Mouse (Mus musculus) retina, adult 2 months (tissue): ENCODE results near the gene Acad12.

Experiments used
- DNase-seq: peaks from one replicate; pipeline ENCODE4 v3.0.0-alpha.2; 2012; ENCODE audit warnings: low read depth, low spot score

Gene Acad12

GRCm38 (mm10) chr5:121583765-121584501, 34.8 kb downstream of the Acad12 start:
- no peak for DNase-seq

GRCm38 (mm10) chr5:121581945-121582344, 36.8 kb downstream of the Acad12 start:
- DNase-seq: no peak

- DNase-seq: no peak
Observed at GRCm38 (mm10) chr5:121576927-121577488, 41.7 kb downstream of the Acad12 start.

DNA sequence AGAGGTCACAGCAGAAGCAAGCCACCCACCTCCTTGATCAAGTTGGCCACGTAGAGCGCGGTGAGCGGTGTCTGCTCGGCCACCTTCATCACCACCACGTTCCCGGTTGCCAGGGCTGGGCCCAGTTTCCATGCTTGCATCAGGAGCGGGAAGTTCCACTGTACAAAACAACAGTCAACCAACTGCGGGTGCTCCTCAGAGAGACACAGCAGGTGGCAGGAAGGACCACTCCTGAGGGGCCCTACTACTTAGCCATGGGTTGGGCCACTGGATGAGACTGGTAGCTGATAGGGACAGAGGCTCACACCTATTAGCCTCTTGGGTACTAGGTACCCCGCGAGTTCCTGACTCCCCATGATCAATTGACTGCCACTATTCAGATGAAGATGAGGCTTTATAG, 42.9 kb downstream of the Acad12 start:
- no peak for DNase-seq

GRCm38 (mm10) chr5:121574145-121574544, 44.6 kb downstream of the Acad12 start:
- no peak for DNase-seq

DNA sequence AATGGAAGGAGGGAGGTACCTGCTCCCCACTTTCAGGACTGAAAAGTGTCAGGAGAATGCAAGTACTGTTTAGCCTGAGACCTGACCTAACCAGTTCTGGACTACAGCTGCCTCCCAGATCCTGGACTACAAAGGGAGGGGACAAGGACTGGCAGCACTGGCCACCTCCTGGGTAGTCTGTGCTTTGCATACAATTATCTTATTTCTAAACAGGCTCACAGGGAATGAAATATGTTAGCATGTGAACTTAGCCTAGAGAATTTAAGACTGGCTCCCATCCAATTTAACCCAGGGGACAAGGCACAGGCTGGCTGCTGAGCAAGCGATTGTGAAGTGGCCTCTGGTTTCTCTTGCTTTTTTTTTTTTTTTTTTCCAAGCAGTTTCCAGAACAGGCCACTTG, 48.0 kb downstream of the Acad12 start:
- no peak for DNase-seq

DNA sequence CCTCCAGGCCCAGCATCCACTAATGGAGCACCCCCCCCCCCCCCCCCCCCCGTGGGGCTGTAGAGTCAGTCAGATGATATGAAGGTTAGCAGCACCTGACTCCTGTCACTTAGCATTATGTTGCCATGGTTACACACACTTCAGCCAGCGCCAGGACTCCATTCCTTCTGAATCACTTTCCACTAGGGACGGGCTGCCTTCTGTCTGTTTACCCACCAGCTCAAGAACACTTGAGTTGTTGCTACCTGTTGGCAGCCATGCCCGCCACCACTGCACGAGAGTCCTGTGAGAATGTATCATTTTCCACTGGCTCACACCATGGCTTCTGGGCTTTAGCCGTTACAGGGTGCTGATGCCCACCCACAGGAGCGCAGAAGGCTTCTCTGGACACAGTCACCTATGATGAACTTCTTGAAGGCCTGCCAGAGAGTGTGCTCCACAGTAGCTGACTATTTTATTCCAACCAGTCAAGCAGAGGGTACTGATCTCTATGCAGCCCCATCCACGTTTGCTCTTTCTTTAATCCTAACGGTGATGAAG, 48.8 kb downstream of the Acad12 start:
- DNase-seq: no peak

- DNase-seq: no peak
Observed at GRCm38 (mm10) chr5:121566035-121566681, 52.6 kb downstream of the Acad12 start.

DNA sequence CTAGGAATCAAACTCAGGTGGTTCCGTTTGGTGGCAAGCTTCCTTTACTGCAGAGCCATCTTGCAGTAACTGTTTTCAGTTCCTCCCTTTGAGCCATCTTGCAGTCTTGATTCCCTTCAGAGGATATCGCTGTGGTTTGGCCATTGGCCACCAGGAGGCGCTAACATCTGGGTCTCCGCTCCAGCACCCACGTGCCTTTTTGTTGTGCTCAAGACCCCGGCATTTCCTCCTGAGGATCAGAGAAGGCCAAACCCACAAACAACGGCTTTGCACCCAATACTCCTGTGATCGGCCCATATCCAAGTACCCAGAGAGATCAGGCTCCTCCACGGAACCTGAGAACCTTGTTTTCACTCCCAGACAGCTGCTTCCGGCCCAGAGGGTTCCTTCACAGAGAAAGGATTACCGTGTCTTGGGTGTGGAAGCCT, 54.3 kb downstream of the Acad12 start:
- no peak for DNase-seq

DNA sequence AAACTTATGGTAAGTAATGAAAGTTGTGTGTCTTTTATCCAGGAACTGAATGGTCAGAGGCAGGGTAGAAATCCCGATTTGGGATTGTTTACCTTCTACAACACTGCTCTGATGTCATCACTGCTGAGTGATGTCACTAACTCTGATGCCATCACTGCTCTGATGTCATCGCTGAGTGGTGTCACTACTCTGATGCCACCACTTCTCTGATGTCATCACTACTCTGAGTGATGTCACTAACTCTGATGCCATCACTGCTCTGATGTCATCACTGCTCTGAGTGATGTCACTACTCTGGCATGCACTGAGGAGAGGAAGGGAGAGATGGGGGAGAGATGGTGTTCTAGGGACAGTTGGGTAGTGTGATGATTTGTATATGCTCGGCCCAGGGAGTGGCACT, 56.3 kb downstream of the Acad12 start:
- no peak for DNase-seq

GRCm38 (mm10) chr5:121549196-121549595, 69.5 kb downstream of the Acad12 start:
- no peak for DNase-seq

DNA sequence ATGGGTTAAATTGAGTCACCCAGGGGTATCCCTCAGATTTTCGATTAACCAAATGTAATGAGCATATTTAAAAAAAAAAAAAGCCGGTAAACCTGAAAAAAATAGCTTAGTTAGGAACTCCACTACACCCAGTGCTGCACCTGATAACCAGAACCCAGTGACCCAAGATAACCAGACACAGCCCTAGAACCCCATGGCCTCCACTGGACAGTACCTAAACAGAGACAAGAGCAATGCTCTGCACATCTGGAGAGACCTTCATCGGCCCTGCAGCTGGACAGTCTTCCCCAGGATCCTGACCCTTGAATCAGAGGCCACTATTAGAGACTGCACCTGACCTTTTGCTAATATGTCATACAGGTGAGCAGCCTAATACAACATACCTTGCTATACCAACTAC, 71.7 kb downstream of the Acad12 start:
- DNase-seq: no peak
